Mouse (Mus musculus): ENCODE results near the gene Entr1.

GRCm38 (mm10) chr2:26363481-26363880, 25.6 kb downstream of the Entr1 start:
- TF ChIP-seq CTCF (IDR thresholded peaks at IDR 0.05) (no peak), EP300 (IDR thresholded peaks at IDR 0.05) (no peak)

Data from lung, postnatal 0 days (tissue).